Mouse (Mus musculus): ENCODE measurements around the gene Tmem151b.

GRCm38 (mm10) chr17:45556107-45556489, 6.6 kb upstream of the Tmem151b start:
- no peak for TF ChIP-seq CHD2 (IDR thresholded peaks at IDR 0.05; ENCODE audit: low read depth, low read length)
- TF ChIP-seq ZC3H11A (IDR thresholded peaks at IDR 0.05; ENCODE audit: borderline replicate concordance, low read depth, low read length), result no peak
- no peak for TF ChIP-seq MAFK (IDR thresholded peaks at IDR 0.05; ENCODE audit: insufficient read depth, low read depth, low read length)

All from ES-E14 (cell line).